Mouse (Mus musculus) ovary, adult 10 weeks (tissue): ENCODE data around the gene Cdkl5. TPM values are rescaled to one million over a fixed set of nuclear protein-coding genes. Genes with fewer than 3 reads are reported as not detected.

Experiments
- polyA plus RNA-seq: library from polyadenylated mRNA; stranded (reverse); fragments of 350-450 nt; fragmentation: Illumina TruSeq; extraction: RNeasy Lipid Tissue Mini Kit (QIAGEN cat#74804); gene quantifications from one replicate; pipeline ENCODE4 v1.2.3, GENCODE M21; 2014

Cdkl5 gene
- 24.4 TPM for polyA plus RNA-seq

GRCm38 (mm10) chrX:160994543-160995121 lies at the start of gene Cdkl5:
Gene Cdkl5 (minus strand): TSS chrX:160994704.

GRCm38 (mm10) chrX:160906952-160907351 lies 87.6 kb downstream of the Cdkl5 start, which contains the start of gene Gja6:
Gene Gja6 (minus strand): TSS chrX:160907052.

GRCm38 (mm10) chrX:160767713-160768112 lies 226.8 kb downstream of the Cdkl5 start, which contains the start of gene Rs1:
Gene Rs1 (plus strand): TSS chrX:160768013.

GRCm38 (mm10) chrX:160735650-160736049 lies 258.9 kb downstream of the Cdkl5 start, which contains the start of gene Ppef1:
Gene Ppef1 (minus strand): TSS chrX:160735765.

Other genes starting within 250 kb of the Cdkl5 start
- gene Rs1, start 226.7 kb downstream of the Cdkl5 start, polyA plus RNA-seq, result 0.14 TPM
- gene Gja6, start 87.7 kb downstream of the Cdkl5 start, polyA plus RNA-seq, result 0.29 TPM
- gene Scml2, start 122.5 kb upstream of the Cdkl5 start, polyA plus RNA-seq, result 11.3 TPM